Mouse (Mus musculus): ENCODE measurements at regions not wholly inside any gene's neighbourhood (a gene's known extent, or its start where the extent isn't known, plus 50 kb on each side); places are given as distances from the start of the nearest gene placed in this dataset.

GRCm38 (mm10) chr5:52092273-52092672 lies 98.0 kb downstream of the Dhx15 start:
- no peak for DNase-seq

- no peak for DNase-seq
These were observed 102.2 kb downstream of the Dhx15 start for GRCm38 (mm10) chr5:52088131-52088530.

GRCm38 (mm10) chr5:52086766-52087429 lies 103.4 kb downstream of the Dhx15 start:
- no peak for DNase-seq

GRCm38 (mm10) chr5:52080268-52080667 lies 110.0 kb downstream of the Dhx15 start:
- peak; percentile 61 for DNase-seq

GRCm38 (mm10) chr5:52077696-52078095 lies 112.6 kb downstream of the Dhx15 start:
- no peak for DNase-seq

GRCm38 (mm10) chr5:52075096-52075495 lies 115.2 kb downstream of the Dhx15 start:
- DNase-seq: no peak

GRCm38 (mm10) chr5:52064804-52065451 lies 125.4 kb downstream of the Dhx15 start:
- DNase-seq: peak; percentile 79

- DNase-seq: no peak
These were observed 128.1 kb downstream of the Dhx15 start for GRCm38 (mm10) chr5:52062214-52062613.

- DNase-seq: no peak
These were observed 129.1 kb downstream of the Dhx15 start for GRCm38 (mm10) chr5:52061226-52061625.

GRCm38 (mm10) chr5:52057261-52057660 lies 133.1 kb downstream of the Dhx15 start:
- no peak for DNase-seq

- no peak for DNase-seq
These were observed 138.2 kb downstream of the Dhx15 start for GRCm38 (mm10) chr5:52052072-52052465.

GRCm38 (mm10) chr5:52051383-52052071 lies 138.8 kb downstream of the Dhx15 start:
- peak; percentile 27 for DNase-seq

- no peak for DNase-seq
These were observed 141.5 kb downstream of the Dhx15 start for GRCm38 (mm10) chr5:52048790-52049189.

- DNase-seq: no peak
These were observed 143.6 kb downstream of the Dhx15 start for GRCm38 (mm10) chr5:52046704-52047103.

- no peak for DNase-seq
These were observed 146.2 kb downstream of the Dhx15 start for GRCm38 (mm10) chr5:52044101-52044500.

- no peak for DNase-seq
These were observed 148.9 kb downstream of the Dhx15 start for GRCm38 (mm10) chr5:52041447-52041846.

- DNase-seq: peak; percentile 14
These were observed 149.6 kb downstream of the Dhx15 start for GRCm38 (mm10) chr5:52040427-52041312.

- no peak for DNase-seq
These were observed 155.0 kb downstream of the Dhx15 start for GRCm38 (mm10) chr5:52035339-52035738.

GRCm38 (mm10) chr5:52027478-52027877 lies 162.8 kb downstream of the Dhx15 start:
- DNase-seq: no peak

GRCm38 (mm10) chr5:52026148-52026547 lies 164.2 kb downstream of the Dhx15 start:
- DNase-seq: no peak

- peak; percentile 51 for DNase-seq
These were observed 167.1 kb downstream of the Dhx15 start for GRCm38 (mm10) chr5:52023212-52023611.

GRCm38 (mm10) chr5:52016992-52017391 lies 173.3 kb downstream of the Dhx15 start:
- no peak for DNase-seq

- peak; percentile 31 for DNase-seq
These were observed 174.5 kb downstream of the Dhx15 start for GRCm38 (mm10) chr5:52015786-52016185.

Measured in cerebellum, adult 11 months (tissue).